Comparison of ENCODE assay signal across 16 mouse cellular contexts in the genomic region with DNA sequence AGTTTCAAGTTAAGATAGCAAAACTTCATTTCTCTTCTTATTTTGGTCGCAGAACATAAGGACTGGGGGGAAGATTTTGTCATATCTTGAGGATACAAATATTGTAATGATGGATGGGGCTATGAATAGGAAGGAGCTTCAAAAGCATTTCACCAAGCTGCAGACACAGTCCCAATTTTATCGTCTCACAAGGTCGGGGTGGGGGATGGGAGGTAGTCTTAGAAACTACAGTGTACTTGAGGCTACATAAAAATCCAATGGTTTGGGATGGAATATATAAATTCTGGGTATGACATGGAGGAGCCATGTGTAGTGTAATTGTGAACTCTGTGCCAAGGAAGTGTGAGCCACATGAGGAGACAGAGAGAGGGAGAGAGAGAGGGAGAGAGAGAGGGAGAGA.
"Had no signal": no experiment of that assay in that cellular context is flagged by ENCODE, and none has a peak within 500 bp of the region (broad histone marks: within the 10 kb centered on the region; RNA-seq: fewer than 3 reads in every experiment).

No protein-coding gene starts in this region.

- DNase-seq: gastrocnemius, postnatal 14 days; gastrocnemius, postnatal 36 days; heart, adult 11 months; heart, adult 2 months; heart, postnatal 14 days; heart, postnatal 36 days; kidney, adult 11 months; kidney, adult 2 months; kidney, adult 9 months; kidney, postnatal 14 days; kidney, postnatal 36 days; layer of hippocampus, adult 9-11 months; layer of hippocampus, postnatal 36 days had no signal

- ATAC-seq: hindbrain, postnatal 0 days; intestine, embryonic 16.5 days; liver, embryonic 12.5 days had no signal
